Mouse (Mus musculus) G1E (cell line): ENCODE data around the gene Ktn1. TPM values are rescaled to one million over a fixed set of nuclear protein-coding genes. Genes with fewer than 3 reads are reported as not detected.

Source experiments
- ATAC-seq: 2 replicates; pipeline ENCODE4 v1.8.0; 2016; ENCODE audit warnings: mild to moderate bottlenecking; ENCODE audit not compliant: insufficient number of reproducible peaks, poor library complexity, low FRiP score, severe bottlenecking; ENCODE audit errors: extremely low read depth
- DNase-seq: peaks from one replicate; pipeline ENCODE4 v3.0.0; 2012; ENCODE audit warnings: low spot score
- H3K27me3 ChIP-seq: 2 replicates; pipeline ENCODE4 v1.6.1; 2012; ENCODE audit warnings: mild to moderate bottlenecking, low read length, inconsistent platforms; ENCODE audit not compliant: insufficient read depth
- H3K36me3 ChIP-seq: replicated peaks from 2 replicates; pipeline ENCODE3; 2012; ENCODE audit warnings: mild to moderate bottlenecking, inconsistent platforms
- H3K4me1 ChIP-seq: 2 replicates; pipeline ENCODE4 v1.6.1; 2012; ENCODE audit warnings: low read depth, low read length, inconsistent platforms, mixed read lengths; ENCODE audit not compliant: insufficient read depth
- H3K4me3 ChIP-seq: 2 replicates; pipeline ENCODE4 v1.5.1; 2012; ENCODE audit warnings: low read depth, mild to moderate bottlenecking, inconsistent platforms, low read length, moderate library complexity, mixed read lengths
- H3K9me3 ChIP-seq: replicated peaks from 2 replicates; pipeline ENCODE4 v1.6.1; 2012; ENCODE audit warnings: inconsistent platforms
- CTCF ChIP-seq: IDR thresholded peaks from 2 replicates; pipeline ENCODE4 v1.5.1; 2012; ENCODE audit warnings: low read depth, low read length, inconsistent platforms, mixed read lengths
- GATA1 ChIP-seq: IDR thresholded peaks from 2 replicates; pipeline ENCODE4 v1.6.1; 2012; ENCODE audit warnings: borderline replicate concordance, low read length, inconsistent platforms, mixed read lengths
- GATA2 ChIP-seq: IDR thresholded peaks from 2 replicates; pipeline ENCODE4 v1.6.1; 2012; ENCODE audit warnings: low read depth, low read length, inconsistent platforms, borderline replicate concordance
- POLR2AphosphoS5 ChIP-seq: IDR thresholded peaks from 2 replicates; pipeline ENCODE4 v1.6.1; 2012; ENCODE audit warnings: low read depth, low read length, inconsistent platforms; ENCODE audit not compliant: insufficient replicate concordance
- TAL1 ChIP-seq: conservative IDR thresholded peaks from 2 replicates; pipeline ENCODE4 v1.6.1; 2012; ENCODE audit warnings: low read depth, low read length, inconsistent platforms, mixed read lengths
- polyA plus RNA-seq: library from polyadenylated mRNA; stranded (reverse); fragments of >175 nt; gene quantifications from 2 replicates; pipeline ENCODE4 v1.2.3, GENCODE M21; 2012
- total RNA-seq, 2 experiments: library from RNA; stranded (forward) in 1 of 2; stranded (reverse) in 1 of 2; fragments of 200-1000 nt in 1 of 2; fragments of >200 nt in 1 of 2; fragmentation: Nextera tagmentation in 1 of 2; gene quantifications; 2 replicates each; pipeline ENCODE4 v1.2.3; 2014 to 2017

Ktn1 gene
- total RNA-seq (2014; fragmentation: Nextera tagmentation) (471 and 478 TPM in 2 replicates), total RNA-seq (2017) (153 and 206 TPM in 2 replicates), polyA plus RNA-seq (10.4 and 18.6 TPM in 2 replicates)

GRCm38 (mm10) chr14:47648218-47648617 is at the start of gene Ktn1:
TSS of gene Ktn1 (plus strand) at chr14:47648448.
- no peak for ATAC-seq
- H3K4me1 ChIP-seq, result peaks cover 48% of the 10 kb centered on the region
- TF ChIP-seq TAL1 (no peak), GATA1 (no peak), CTCF (no peak), GATA2 (no peak), POLR2AphosphoS5 (no peak)
- H3K9me3 ChIP-seq, result no peaks in the 10 kb centered on the region
- H3K4me3 ChIP-seq, result peak within 1 kb of the TSS; percentile 91
- no peaks in the 10 kb centered on the region for H3K27me3 ChIP-seq
- H3K36me3 ChIP-seq, result peaks cover 7% of the 10 kb centered on the region
- no peak for DNase-seq

- no peak for ATAC-seq
- H3K4me3 ChIP-seq, result no peak overlapping the region
- H3K36me3 ChIP-seq, result no peaks in the 10 kb centered on the region
- peaks cover 10% of the 10 kb centered on the region for H3K4me1 ChIP-seq
- no peak for TF ChIP-seq CTCF
- TF ChIP-seq POLR2AphosphoS5, result no peak
- no peak for TF ChIP-seq GATA1
- no peak for TF ChIP-seq GATA2
- no peak for TF ChIP-seq TAL1
- H3K27me3 ChIP-seq, result peaks cover 28% of the 10 kb centered on the region
- H3K9me3 ChIP-seq, result no peaks in the 10 kb centered on the region
- no peak for DNase-seq
These were observed 35.0 kb upstream of the Ktn1 start for GRCm38 (mm10) chr14:47613254-47613653.

GRCm38 (mm10) chr14:47618891-47619290 is 29.4 kb upstream of the Ktn1 start:
- TF ChIP-seq POLR2AphosphoS5 (no peak), TAL1 (no peak), GATA1 (no peak), GATA2 (no peak), CTCF (no peak)
- H3K9me3 ChIP-seq, result no peaks in the 10 kb centered on the region
- no peak for ATAC-seq
- H3K4me3 ChIP-seq, result no peak overlapping the region
- H3K36me3 ChIP-seq, result no peaks in the 10 kb centered on the region
- H3K4me1 ChIP-seq, result peaks cover 4% of the 10 kb centered on the region; the same call in 1 of the 2 replicates
- no peak for DNase-seq
- peaks cover 20% of the 10 kb centered on the region for H3K27me3 ChIP-seq

- peaks cover 25% of the 10 kb centered on the region for H3K4me1 ChIP-seq
- H3K36me3 ChIP-seq, result no peaks in the 10 kb centered on the region
- H3K9me3 ChIP-seq, result no peaks in the 10 kb centered on the region
- no peak for TF ChIP-seq CTCF
- no peak for TF ChIP-seq GATA1
- TF ChIP-seq GATA2, result no peak
- TF ChIP-seq TAL1, result no peak
- no peak for TF ChIP-seq POLR2AphosphoS5
- peaks cover 8% of the 10 kb centered on the region for H3K27me3 ChIP-seq
- no peak for ATAC-seq
- H3K4me3 ChIP-seq, result no peak overlapping the region
- no peak for DNase-seq
These were observed 26.3 kb upstream of the Ktn1 start for GRCm38 (mm10) chr14:47621901-47622300.

- Histone ChIP-seq H3K9me3 (no peaks in the 10 kb centered on the region), H3K36me3 (no peaks in the 10 kb centered on the region), H3K4me3 (no peak overlapping the region), H3K27me3 (peaks cover 3% of the 10 kb centered on the region; the same call in 1 of the 2 replicates), H3K4me1 (peaks cover 40% of the 10 kb centered on the region)
- DNase-seq, result no peak
- no peak for TF ChIP-seq TAL1
- no peak for TF ChIP-seq CTCF
- TF ChIP-seq GATA1, result no peak
- no peak for TF ChIP-seq POLR2AphosphoS5
- TF ChIP-seq GATA2, result no peak
- no peak for ATAC-seq
These were observed 23.4 kb upstream of the Ktn1 start for GRCm38 (mm10) chr14:47624837-47625236.

- TF ChIP-seq GATA1, result no peak
- no peak for TF ChIP-seq TAL1
- no peak for TF ChIP-seq POLR2AphosphoS5
- TF ChIP-seq CTCF, result no peak
- TF ChIP-seq GATA2, result no peak
- ATAC-seq (no peak), DNase-seq (no peak)
- Histone ChIP-seq H3K9me3 (no peaks in the 10 kb centered on the region), H3K4me3 (no peak overlapping the region; the same call in 1 of the 2 replicates), H3K36me3 (no peaks in the 10 kb centered on the region), H3K27me3 (peaks cover 3% of the 10 kb centered on the region; the same call in 1 of the 2 replicates), H3K4me1 (peaks cover 52% of the 10 kb centered on the region)
These were observed 22.1 kb upstream of the Ktn1 start for GRCm38 (mm10) chr14:47626143-47626542.
